Mouse (Mus musculus) forebrain, embryonic 11.5 days (tissue): ENCODE results near the gene Lrrfip1. TPM values are rescaled to one million over a fixed set of nuclear protein-coding genes. Genes with fewer than 3 reads are reported as not detected.

Source experiments
- ATAC-seq: fragments of 200-750 bp; cut with Nextera tagmentation; replicated peaks from 2 replicates; pipeline ENCODE4 v1.8.0; 2017; ENCODE audit warnings: moderate TSS enrichment; ENCODE audit not compliant: low FRiP score
- DNase-seq: peaks from one replicate; pipeline ENCODE4 v3.0.0-alpha.2; 2017; ENCODE audit warnings: low spot score
- H3K27ac ChIP-seq: fragments of 300-500 bp; sonication (generic); 2 replicates; pipeline ENCODE4 v1.5.1; 2014; ENCODE audit warnings: low read depth, low read length
- H3K27me3 ChIP-seq: fragments of 300-500 bp; sonication (generic); 2 replicates; pipeline ENCODE4 v1.6.1; 2014; ENCODE audit warnings: mild to moderate bottlenecking, low read length, mixed read lengths; ENCODE audit not compliant: control insufficient read depth, insufficient read depth
- H3K36me3 ChIP-seq: fragments of 300-500 bp; sonication (generic); 2 replicates; pipeline ENCODE4 v1.6.1; 2014; ENCODE audit warnings: mild to moderate bottlenecking, low read length, moderate library complexity, mixed read lengths; ENCODE audit not compliant: control insufficient read depth, insufficient read depth
- H3K4me1 ChIP-seq: fragments of 300-500 bp; sonication (generic); replicated peaks from 2 replicates; pipeline ENCODE4 v1.6.1; 2014; ENCODE audit warnings: low read length, mixed read lengths; ENCODE audit not compliant: control insufficient read depth, insufficient read depth
- H3K4me2 ChIP-seq: fragments of 300-500 bp; sonication (generic); 2 replicates; pipeline ENCODE4 v1.6.1; 2014; ENCODE audit warnings: low read depth, mild to moderate bottlenecking, low read length, moderate library complexity, mixed read lengths; ENCODE audit not compliant: severe bottlenecking
- H3K4me3 ChIP-seq: fragments of 300-500 bp; sonication (generic); 2 replicates; pipeline ENCODE4 v1.5.1; 2014; ENCODE audit warnings: low read depth, low read length
- H3K9ac ChIP-seq: fragments of 300-500 bp; sonication (generic); 2 replicates; pipeline ENCODE4 v1.6.1; 2014; ENCODE audit warnings: low read length
- H3K9me3 ChIP-seq: fragments of 300-500 bp; sonication (generic); 2 replicates; pipeline ENCODE4 v1.6.1; 2016; ENCODE audit warnings: low read length, mixed read lengths; ENCODE audit not compliant: control insufficient read depth
- whole genome bisulfite sequencing: fragments of 180-500 bp; shearing (Covaris S2); extraction: QIAGEN DNeasy Blood & Tissue Kit; methylation state at CpG from one replicate; pipeline ENCODE4 v1.1.7; 2014; 5-methylcytosine and 5-hydroxymethylcytosine counted together
- polyA plus RNA-seq: library from polyadenylated mRNA; unstranded; fragments of >200 nt; fragmentation: Nextera tagmentation; extraction: Ambion mirVana; gene quantifications from 2 replicates; pipeline ENCODE4 v1.2.1, GENCODE M21; 2014

The Lrrfip1 gene
- polyA plus RNA-seq, 1 experiment from 2014 or later: 21.4 TPM

DNA sequence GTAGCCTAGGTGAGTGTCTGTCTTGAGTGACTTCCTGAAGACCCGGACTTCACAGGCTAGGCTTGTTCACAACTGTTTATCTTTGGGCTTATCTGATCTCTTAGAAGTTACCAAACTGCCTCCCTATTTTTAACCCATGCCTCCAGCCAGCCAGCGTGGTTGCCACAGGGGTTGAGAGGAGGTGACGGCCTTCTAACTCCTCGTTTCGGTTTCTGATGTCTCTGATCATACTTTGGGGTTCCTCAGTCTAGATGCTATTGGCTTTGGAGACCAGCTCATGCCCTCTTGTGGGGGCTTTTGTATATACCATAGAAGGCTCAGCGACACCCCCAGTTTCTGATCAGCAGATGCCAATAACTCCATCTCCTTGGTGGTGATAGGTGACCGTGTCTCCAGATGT lies 11.7 kb downstream of the Lrrfip1 start:
- Histone ChIP-seq H3K4me1 (no peaks in the 10 kb centered on the region), H3K9me3 (no peaks in the 10 kb centered on the region), H3K9ac (no peak overlapping the region), H3K4me3 (no peak overlapping the region), H3K27me3 (no peaks in the 10 kb centered on the region), H3K4me2 (no peak overlapping the region), H3K27ac (no peak overlapping the region), H3K36me3 (no peaks in the 10 kb centered on the region)
- ATAC-seq (no peak), DNase-seq (no peak)
- WGBS: 85% methylated on average over 7 of the region's 7 CpGs

DNA sequence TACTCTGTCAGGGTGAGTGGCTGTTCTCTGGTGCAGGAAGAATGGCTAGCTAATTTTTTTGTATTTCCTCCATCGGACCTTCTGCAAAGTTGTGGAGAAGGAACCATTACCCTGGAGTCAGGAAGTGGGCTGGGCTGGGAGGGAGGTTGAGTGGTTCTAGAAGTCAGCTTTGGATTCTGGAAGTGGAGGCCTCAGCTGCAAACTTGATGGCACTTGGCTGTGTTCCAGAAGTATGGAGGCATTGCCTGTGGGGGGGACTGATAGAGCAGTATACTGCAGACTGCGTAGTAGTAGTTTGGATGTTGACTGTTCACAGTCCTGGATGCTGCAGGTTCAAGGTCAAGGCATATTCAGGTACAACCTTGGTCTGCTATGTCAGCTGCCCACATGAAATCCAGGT lies 12.2 kb downstream of the Lrrfip1 start:
- H3K9ac ChIP-seq: no peak overlapping the region
- ATAC-seq (no peak), DNase-seq (peak; percentile 41)
- H3K27ac ChIP-seq: no peak overlapping the region
- no peak overlapping the region for H3K4me2 ChIP-seq
- H3K27me3 ChIP-seq: no peaks in the 10 kb centered on the region
- H3K36me3 ChIP-seq: no peaks in the 10 kb centered on the region
- no peaks in the 10 kb centered on the region for H3K4me1 ChIP-seq
- H3K9me3 ChIP-seq: no peaks in the 10 kb centered on the region
- WGBS: 94% methylated on average over 2 of the region's 2 CpGs
- H3K4me3 ChIP-seq: no peak overlapping the region

GRCm38 (mm10) chr1:91011336-91011735 lies 12.8 kb downstream of the Lrrfip1 start:
- Histone ChIP-seq H3K4me3 (no peak overlapping the region), H3K27ac (no peak overlapping the region), H3K9me3 (no peaks in the 10 kb centered on the region), H3K4me1 (no peaks in the 10 kb centered on the region), H3K36me3 (no peaks in the 10 kb centered on the region), H3K9ac (no peak overlapping the region), H3K4me2 (no peak overlapping the region), H3K27me3 (no peaks in the 10 kb centered on the region)
- DNase-seq: peak; percentile 17
- WGBS: 89% methylated on average over 3 of the region's 3 CpGs
- ATAC-seq: no peak

DNA sequence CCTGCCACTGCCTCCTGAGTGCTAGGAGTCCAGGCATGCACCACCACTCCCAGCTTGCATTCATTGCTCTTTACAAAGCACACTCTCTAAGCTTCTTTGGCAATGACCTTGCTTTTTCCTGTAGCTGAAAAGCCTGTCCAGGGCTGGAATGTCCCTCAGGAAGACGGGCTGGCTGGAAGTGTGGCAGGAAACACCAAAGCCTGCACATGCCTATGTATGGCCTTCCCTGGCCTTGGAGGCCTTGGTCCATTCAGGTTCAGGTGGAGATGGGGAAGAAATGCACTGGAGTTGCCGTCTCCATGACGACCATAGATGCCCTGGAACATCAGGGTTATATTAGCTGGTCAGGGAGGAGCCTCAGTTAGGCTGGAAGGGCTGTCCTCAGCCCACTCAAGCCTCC lies 15.3 kb downstream of the Lrrfip1 start:
- WGBS: 76% methylated on average over 3 of the region's 3 CpGs
- Histone ChIP-seq H3K4me3 (no peak overlapping the region), H3K27ac (no peak overlapping the region), H3K4me2 (no peak overlapping the region), H3K4me1 (peaks cover 9% of the 10 kb centered on the region), H3K27me3 (no peaks in the 10 kb centered on the region), H3K9ac (no peak overlapping the region), H3K36me3 (no peaks in the 10 kb centered on the region), H3K9me3 (no peaks in the 10 kb centered on the region)
- DNase-seq (no peak), ATAC-seq (no peak)

GRCm38 (mm10) chr1:91015571-91015970 lies 17.0 kb downstream of the Lrrfip1 start:
- Histone ChIP-seq H3K9me3 (no peaks in the 10 kb centered on the region), H3K9ac (no peak overlapping the region), H3K4me1 (peaks cover 9% of the 10 kb centered on the region), H3K4me2 (no peak overlapping the region), H3K27ac (no peak overlapping the region), H3K4me3 (no peak overlapping the region), H3K36me3 (no peaks in the 10 kb centered on the region), H3K27me3 (no peaks in the 10 kb centered on the region)
- ATAC-seq: no peak
- 70% methylated on average over 7 of the region's 7 CpGs for WGBS
- DNase-seq: no peak

DNA sequence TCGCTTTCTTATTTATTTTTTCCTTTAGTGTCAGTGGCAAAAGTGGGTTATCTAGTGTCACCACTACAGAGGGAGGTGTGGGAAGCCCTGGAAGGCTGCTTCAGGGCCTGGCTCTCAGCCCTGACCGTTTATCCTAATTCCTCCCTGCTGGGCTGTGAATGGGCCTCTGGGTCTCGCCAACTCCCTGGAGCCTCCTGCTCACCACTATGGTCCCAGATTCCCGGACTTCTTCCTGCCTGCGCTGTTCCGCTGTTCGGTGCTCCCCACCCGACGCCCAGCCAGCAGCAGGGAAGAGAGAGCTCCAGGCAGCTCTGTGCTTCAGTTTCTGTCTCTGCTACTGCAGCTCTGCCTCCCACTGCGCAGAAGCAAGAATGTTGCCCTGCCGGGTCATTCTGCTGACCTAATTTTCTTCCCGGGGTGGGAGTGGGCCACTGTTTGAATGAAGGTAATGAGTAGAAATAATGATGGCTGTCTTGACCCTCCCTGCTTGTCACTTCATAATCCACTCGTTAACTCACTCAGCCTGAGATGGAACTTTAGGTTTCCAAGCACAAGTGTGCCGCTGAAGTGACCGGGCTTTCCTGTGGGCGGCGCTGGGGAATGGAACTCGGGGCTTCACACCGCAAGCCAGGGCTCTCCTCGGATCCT lies 18.7 kb downstream of the Lrrfip1 start:
- Histone ChIP-seq H3K9ac (peak overlapping the region; percentile 35; the same call in 1 of the 2 replicates), H3K4me2 (peak overlapping the region; percentile 37; the same call in 1 of the 2 replicates), H3K9me3 (no peaks in the 10 kb centered on the region), H3K27ac (no peak overlapping the region), H3K4me1 (peaks cover 9% of the 10 kb centered on the region), H3K4me3 (no peak overlapping the region), H3K27me3 (no peaks in the 10 kb centered on the region), H3K36me3 (no peaks in the 10 kb centered on the region)
- 8% methylated on average over 20 of the region's 20 CpGs for WGBS
- ATAC-seq (no peak), DNase-seq (peak; percentile 59)

DNA sequence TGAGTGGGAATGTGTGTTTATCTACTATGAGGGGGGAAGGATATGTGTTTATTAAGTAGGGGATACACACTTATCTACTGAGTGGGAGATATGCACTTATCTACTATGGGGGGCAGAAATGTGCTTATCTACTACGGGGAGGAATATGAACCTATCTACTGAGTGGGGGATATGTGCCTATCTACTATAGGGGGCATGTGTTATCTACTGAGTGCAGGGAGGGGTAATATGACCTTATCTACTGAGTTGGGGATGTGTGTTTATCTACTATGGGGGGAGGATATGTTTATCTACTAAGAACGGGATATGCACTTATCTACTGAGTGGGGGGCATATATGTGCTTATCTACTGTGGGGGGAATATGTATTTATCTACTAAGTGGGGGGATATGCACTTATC lies 20.8 kb downstream of the Lrrfip1 start:
- Histone ChIP-seq H3K9me3 (no peaks in the 10 kb centered on the region), H3K4me3 (no peak overlapping the region), H3K27ac (no peak overlapping the region), H3K27me3 (no peaks in the 10 kb centered on the region), H3K4me1 (peaks cover 9% of the 10 kb centered on the region), H3K9ac (no peak overlapping the region), H3K4me2 (no peak overlapping the region), H3K36me3 (no peaks in the 10 kb centered on the region)
- ATAC-seq (no peak), DNase-seq (no peak)
- WGBS: 92% methylated on average over 2 of the region's 2 CpGs

- H3K4me3 ChIP-seq: no peak overlapping the region
- 53% methylated on average over 3 of the region's 3 CpGs for WGBS
- no peak overlapping the region for H3K27ac ChIP-seq
- H3K9ac ChIP-seq: no peak overlapping the region
- no peaks in the 10 kb centered on the region for H3K36me3 ChIP-seq
- H3K27me3 ChIP-seq: no peaks in the 10 kb centered on the region
- no peak overlapping the region for H3K4me2 ChIP-seq
- DNase-seq (no peak), ATAC-seq (no peak)
- peaks cover 9% of the 10 kb centered on the region for H3K4me1 ChIP-seq
- no peaks in the 10 kb centered on the region for H3K9me3 ChIP-seq
Measured at GRCm38 (mm10) chr1:91021304-91021703, 22.8 kb downstream of the Lrrfip1 start.

DNA sequence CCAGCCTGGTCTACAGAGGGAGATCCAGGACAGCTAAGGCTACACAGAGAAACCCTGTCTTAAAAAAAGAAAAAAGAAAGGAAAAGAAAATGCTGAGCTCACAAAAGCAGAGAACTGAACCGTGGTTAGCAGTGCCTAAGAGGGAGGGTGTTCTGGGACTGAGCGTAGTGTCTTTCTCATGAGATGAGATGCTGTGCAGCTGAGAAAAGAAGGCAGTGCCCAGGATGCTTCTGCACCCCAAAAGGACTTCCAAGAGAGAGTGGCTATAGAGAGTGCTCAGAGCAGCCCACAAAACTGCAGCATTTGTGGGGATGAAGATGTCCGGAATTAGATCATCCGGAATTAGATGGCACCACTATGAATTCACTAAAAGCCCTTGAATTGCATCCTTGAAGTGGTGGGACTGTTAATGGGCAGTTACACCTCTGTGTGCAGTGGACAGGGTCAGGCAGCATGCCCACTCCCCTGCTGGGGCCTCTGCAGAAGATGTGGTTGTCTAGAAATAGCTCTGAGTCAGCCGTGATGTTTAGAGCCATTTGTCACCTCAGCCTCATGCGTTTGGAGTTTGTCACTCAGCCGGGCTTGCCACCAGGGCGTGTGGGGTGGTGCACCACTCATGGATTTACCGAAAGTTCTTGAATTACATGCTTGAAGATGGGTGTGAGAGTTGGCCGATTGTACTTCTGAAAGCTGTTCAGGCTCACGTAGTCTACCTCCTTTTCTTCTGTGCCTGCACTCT lies 23.8 kb downstream of the Lrrfip1 start:
- Histone ChIP-seq H3K9ac (no peak overlapping the region), H3K4me1 (peaks cover 3% of the 10 kb centered on the region), H3K27me3 (no peaks in the 10 kb centered on the region), H3K27ac (no peak overlapping the region), H3K4me2 (no peak overlapping the region), H3K36me3 (no peaks in the 10 kb centered on the region), H3K9me3 (no peaks in the 10 kb centered on the region), H3K4me3 (no peak overlapping the region)
- ATAC-seq: no peak
- no peak for DNase-seq
- 91% methylated on average over 11 of the region's 11 CpGs for WGBS
